Mouse (Mus musculus) megakaryocyte, embryonic 14.5 days (primary cell): ENCODE results near the gene Flt3l. TPM values are rescaled to one million over a fixed set of nuclear protein-coding genes. Genes with fewer than 3 reads are reported as not detected.

Source experiments
- H3K27me3 ChIP-seq: replicated peaks from 2 replicates; pipeline ENCODE3; 2012; ENCODE audit warnings: inconsistent platforms
- H3K36me3 ChIP-seq: replicated peaks from 2 replicates; pipeline ENCODE3; 2012; ENCODE audit warnings: low read length, inconsistent platforms, mixed read lengths
- H3K4me1 ChIP-seq: 2 replicates; pipeline ENCODE4 v1.6.1; 2012; ENCODE audit warnings: inconsistent platforms
- H3K4me3 ChIP-seq: replicated peaks from 2 replicates; pipeline ENCODE3; 2012; ENCODE audit warnings: moderate library complexity, mild to moderate bottlenecking, inconsistent platforms
- H3K9me3 ChIP-seq: 2 replicates; pipeline ENCODE4 v1.6.1; 2012; ENCODE audit warnings: inconsistent platforms
- FLI1 ChIP-seq: IDR thresholded peaks from 2 replicates; pipeline ENCODE4 v1.6.1; 2012; ENCODE audit warnings: low read length, inconsistent platforms, mixed read lengths
- GATA1 ChIP-seq: IDR thresholded peaks from 3 replicates; pipeline ENCODE4 v1.6.1; 2012; ENCODE audit warnings: mixed read lengths, low read length, inconsistent platforms, borderline replicate concordance
- polyA plus RNA-seq: library from polyadenylated mRNA; stranded (reverse); fragments of >175 nt; gene quantifications from 2 replicates; pipeline ENCODE4 v1.2.3, GENCODE M21; 2012; ENCODE audit warnings: low replicate concordance; ENCODE audit not compliant: insufficient read depth

Flt3l gene
- polyA plus RNA-seq, 1 experiment: 78.6 TPM

GRCm38 (mm10) chr7:45147899-45148298, 11.7 kb upstream of the Flt3l start:
- Histone ChIP-seq H3K36me3 (peaks cover 70% of the 10 kb centered on the region), H3K27me3 (peaks cover 23% of the 10 kb centered on the region), H3K4me1 (peaks cover 32% of the 10 kb centered on the region), H3K9me3 (no peaks in the 10 kb centered on the region), H3K4me3 (no peak overlapping the region)
- TF ChIP-seq FLI1: no peak
- no peak for TF ChIP-seq GATA1

DNA sequence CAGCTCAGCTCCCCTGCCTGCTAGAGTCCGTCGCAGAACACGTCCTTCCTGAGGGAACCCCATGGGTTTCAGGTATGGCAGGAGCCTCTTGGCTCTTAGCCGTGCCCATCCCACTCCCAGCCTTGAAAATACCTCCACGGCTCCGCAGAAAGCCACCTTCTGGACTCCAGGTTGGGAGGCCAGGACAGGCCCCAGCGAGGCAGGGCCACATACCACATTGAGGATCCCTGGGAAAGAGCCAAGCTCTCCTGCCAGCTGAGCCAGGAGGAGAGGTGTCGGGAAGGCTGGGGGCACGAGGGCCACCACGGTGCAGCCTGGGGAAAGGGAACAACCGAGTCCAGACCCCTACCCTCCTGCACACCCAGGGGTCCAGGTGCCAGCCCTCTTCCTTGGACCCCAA, 11.0 kb upstream of the Flt3l start:
- Histone ChIP-seq H3K4me3 (no peak overlapping the region), H3K27me3 (peaks cover 29% of the 10 kb centered on the region), H3K36me3 (peaks cover 76% of the 10 kb centered on the region), H3K9me3 (no peaks in the 10 kb centered on the region), H3K4me1 (peaks cover 38% of the 10 kb centered on the region)
- TF ChIP-seq GATA1: no peak
- TF ChIP-seq FLI1: no peak

GRCm38 (mm10) chr7:45145460-45145859, 9.2 kb upstream of the Flt3l start:
- TF ChIP-seq FLI1: no peak
- no peak for TF ChIP-seq GATA1
- H3K27me3 ChIP-seq: peaks cover 33% of the 10 kb centered on the region
- H3K9me3 ChIP-seq: no peaks in the 10 kb centered on the region
- peaks cover 85% of the 10 kb centered on the region for H3K36me3 ChIP-seq
- no peak overlapping the region for H3K4me3 ChIP-seq
- peaks cover 46% of the 10 kb centered on the region for H3K4me1 ChIP-seq

DNA sequence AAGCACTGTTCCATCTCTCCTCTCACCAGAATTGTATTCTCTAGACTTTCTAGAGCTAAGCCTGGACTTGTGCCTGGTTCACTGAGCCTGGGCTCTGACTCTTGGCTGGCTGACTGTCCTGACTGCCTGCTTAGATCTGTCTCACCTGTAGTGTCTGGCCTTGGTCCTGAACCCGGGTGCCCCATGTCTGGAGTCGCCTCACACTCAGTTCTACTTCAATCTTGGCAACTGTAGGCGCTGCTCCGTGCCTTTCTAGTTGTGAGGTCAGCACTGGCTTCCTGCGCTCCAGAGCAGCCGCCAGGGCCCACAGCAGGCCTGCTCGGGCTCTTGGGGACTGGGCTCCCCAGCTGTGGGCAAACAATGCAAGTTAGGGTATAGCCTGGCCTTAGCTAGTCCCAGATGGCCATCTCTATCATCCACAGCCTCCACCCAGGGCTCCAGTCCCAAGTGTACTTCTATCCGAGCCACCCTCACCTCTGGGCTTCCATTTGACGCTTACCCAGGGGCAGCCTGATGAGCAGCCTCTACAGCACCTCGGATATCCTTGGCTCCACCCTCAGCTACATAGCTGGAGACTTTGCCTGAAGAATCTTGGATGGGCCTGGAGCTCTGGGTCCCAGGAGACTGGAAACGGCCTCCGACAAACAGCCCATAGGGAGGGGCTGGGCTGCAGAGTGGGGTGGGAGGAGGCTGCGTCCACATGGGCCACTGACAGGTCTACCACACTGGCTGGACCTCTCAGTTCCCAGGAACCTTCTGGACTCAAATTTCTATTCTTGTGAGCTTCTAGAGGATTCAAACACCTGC, 8.3 kb upstream of the Flt3l start:
- H3K4me3 ChIP-seq: no peak overlapping the region
- H3K4me1 ChIP-seq: peaks cover 50% of the 10 kb centered on the region
- peaks cover 37% of the 10 kb centered on the region for H3K27me3 ChIP-seq
- peaks cover 4% of the 10 kb centered on the region; the same call in 1 of the 2 replicates for H3K9me3 ChIP-seq
- H3K36me3 ChIP-seq: peaks cover 92% of the 10 kb centered on the region
- TF ChIP-seq GATA1 (no peak), FLI1 (no peak)

- H3K4me3 ChIP-seq: no peak overlapping the region
- peaks cover 65% of the 10 kb centered on the region for H3K4me1 ChIP-seq
- peaks cover 5% of the 10 kb centered on the region; the same call in 1 of the 2 replicates for H3K9me3 ChIP-seq
- H3K27me3 ChIP-seq: peaks cover 41% of the 10 kb centered on the region
- peaks cover 67% of the 10 kb centered on the region for H3K36me3 ChIP-seq
- no peak for TF ChIP-seq FLI1
- no peak for TF ChIP-seq GATA1
These were observed 5.7 kb upstream of the Flt3l start for GRCm38 (mm10) chr7:45141914-45142313.

GRCm38 (mm10) chr7:45141319-45141718, 5.1 kb upstream of the Flt3l start:
- H3K4me1 ChIP-seq: peaks cover 71% of the 10 kb centered on the region
- peaks cover 5% of the 10 kb centered on the region; the same call in 1 of the 2 replicates for H3K9me3 ChIP-seq
- no peak overlapping the region for H3K4me3 ChIP-seq
- no peak for TF ChIP-seq FLI1
- no peak for TF ChIP-seq GATA1
- H3K27me3 ChIP-seq: peaks cover 41% of the 10 kb centered on the region
- H3K36me3 ChIP-seq: peaks cover 61% of the 10 kb centered on the region

GRCm38 (mm10) chr7:45139904-45140723, 3.9 kb upstream of the Flt3l start:
- H3K27me3 ChIP-seq: peaks cover 32% of the 10 kb centered on the region
- no peak overlapping the region for H3K4me3 ChIP-seq
- H3K4me1 ChIP-seq: peaks cover 74% of the 10 kb centered on the region
- TF ChIP-seq GATA1 (no peak), FLI1 (no peak)
- peaks cover 5% of the 10 kb centered on the region; the same call in 1 of the 2 replicates for H3K9me3 ChIP-seq
- H3K36me3 ChIP-seq: peaks cover 49% of the 10 kb centered on the region

DNA sequence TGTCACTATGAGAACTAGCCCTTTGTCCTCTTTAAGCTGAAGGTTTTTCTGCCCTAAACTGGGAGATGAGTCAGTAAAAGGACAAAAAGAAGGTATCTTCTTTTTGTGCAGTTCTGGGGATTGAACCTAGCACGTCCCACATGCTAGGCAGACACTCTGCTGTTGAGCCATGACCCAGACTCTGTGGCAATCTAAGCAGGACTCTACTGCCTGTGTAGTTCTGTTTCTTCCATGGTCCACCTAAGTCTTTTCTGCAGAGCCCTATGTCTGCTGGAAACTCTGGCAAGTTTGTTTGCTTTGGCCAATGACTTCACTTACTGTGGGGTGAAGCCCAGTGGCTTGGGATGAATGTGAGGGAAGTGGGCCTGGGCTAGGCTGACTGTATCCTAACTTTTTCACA, 2.2 kb upstream of the Flt3l start:
- Histone ChIP-seq H3K4me1 (peaks cover 91% of the 10 kb centered on the region), H3K9me3 (peaks cover 6% of the 10 kb centered on the region), H3K36me3 (peaks cover 43% of the 10 kb centered on the region), H3K4me3 (no peak overlapping the region), H3K27me3 (peaks cover 26% of the 10 kb centered on the region)
- TF ChIP-seq FLI1 (no peak), GATA1 (no peak)

DNA sequence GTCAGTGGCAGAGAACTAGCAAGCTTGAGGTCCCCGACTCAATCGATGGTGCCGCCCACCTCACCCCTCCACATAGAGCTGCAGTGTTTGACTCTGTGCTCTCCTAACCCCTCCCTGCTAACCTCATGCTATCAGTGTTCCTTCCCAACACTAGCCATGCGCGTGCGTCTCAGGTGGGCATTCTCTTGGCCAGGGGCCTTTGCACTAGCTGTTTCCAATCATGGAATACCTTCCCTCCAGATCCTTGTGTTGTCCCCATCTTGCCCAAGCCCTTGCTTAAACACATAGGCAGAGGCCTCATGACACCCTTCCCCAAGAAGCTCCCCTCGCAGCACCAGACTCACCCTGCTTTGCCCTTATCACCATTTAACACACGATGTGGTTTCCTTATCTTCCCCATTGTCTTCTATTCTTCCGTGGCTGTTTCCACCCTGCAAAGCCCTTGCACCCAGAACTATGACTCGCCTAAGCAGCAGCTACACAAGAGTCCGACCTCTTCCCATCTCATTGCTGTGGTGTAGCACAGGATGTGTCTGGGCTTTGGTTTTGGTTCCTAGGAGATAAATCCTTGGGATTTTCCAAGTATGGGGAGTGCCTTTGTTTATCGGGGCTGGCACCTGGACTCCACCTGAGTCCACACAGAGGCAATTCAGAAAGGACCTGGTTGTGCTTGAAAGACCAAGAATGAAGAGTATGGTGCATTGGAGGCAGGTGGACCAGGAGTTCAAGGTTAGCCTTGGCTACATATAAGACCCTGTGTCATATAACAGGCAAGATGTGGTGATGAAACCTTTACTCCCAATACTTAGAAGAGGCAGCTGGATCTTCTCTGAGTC, 1.2 kb upstream of the Flt3l start:
- peaks cover 89% of the 10 kb centered on the region for H3K4me1 ChIP-seq
- H3K9me3 ChIP-seq: peaks cover 8% of the 10 kb centered on the region
- TF ChIP-seq FLI1: 0 out of 2 replicates have a peak, but pooled peaks have one; percentile 33
- TF ChIP-seq GATA1: peak; percentile 98
- peak overlapping the region; percentile 88 for H3K4me3 ChIP-seq
- H3K27me3 ChIP-seq: peaks cover 17% of the 10 kb centered on the region
- peaks cover 42% of the 10 kb centered on the region for H3K36me3 ChIP-seq
